Mouse (Mus musculus): ENCODE measurements at regions not wholly inside any gene's neighbourhood (a gene's known extent, or its start where the extent isn't known, plus 50 kb on each side); places are given as distances from the start of the nearest gene placed in this dataset.

GRCm38 (mm10) chr5:82472146-82472545 is 882.8 kb downstream of the Tecrl start:
- no peak for DNase-seq

DNA sequence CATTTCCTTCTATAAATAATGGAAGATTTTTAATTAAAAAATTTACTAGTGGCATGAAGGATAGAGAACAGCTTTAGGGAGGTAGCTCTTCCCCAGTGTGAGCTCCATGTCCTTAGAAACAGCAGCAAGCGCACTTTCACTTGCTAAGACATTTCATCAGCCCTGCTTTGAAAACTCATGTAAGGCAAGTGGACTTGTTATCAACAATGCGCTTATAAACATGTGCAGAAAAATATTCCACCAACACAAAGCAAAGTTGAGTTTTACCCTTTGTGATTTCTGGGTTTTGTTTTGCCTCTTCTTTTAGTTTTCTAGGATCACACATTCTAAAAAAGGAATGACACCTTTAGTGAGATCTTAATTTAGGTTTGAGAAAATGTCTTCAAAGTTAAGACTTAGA is 890.7 kb downstream of the Tecrl start:
- no peak for DNase-seq

- DNase-seq: no peak
Measured at GRCm38 (mm10) chr5:82441288-82441687, 913.7 kb downstream of the Tecrl start.

DNA sequence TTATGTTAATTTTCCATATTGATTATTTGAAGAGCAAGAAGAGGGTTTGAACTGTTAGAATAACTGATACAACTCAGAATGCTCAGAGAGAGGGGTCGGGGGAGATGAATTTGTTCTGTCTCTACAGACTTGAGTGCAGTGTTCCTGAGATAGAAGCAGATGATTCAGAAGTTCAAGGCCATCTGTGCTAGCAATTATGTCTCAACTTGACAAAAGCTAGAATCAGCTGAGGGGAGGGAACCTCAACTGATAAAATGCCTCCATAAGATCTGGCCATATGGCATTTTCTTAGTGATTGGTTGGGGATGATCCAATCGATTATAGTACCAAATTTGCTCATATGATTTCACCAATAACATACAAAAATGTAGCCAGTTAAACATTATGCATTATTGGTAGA is 914.9 kb downstream of the Tecrl start:
- DNase-seq: no peak

DNA sequence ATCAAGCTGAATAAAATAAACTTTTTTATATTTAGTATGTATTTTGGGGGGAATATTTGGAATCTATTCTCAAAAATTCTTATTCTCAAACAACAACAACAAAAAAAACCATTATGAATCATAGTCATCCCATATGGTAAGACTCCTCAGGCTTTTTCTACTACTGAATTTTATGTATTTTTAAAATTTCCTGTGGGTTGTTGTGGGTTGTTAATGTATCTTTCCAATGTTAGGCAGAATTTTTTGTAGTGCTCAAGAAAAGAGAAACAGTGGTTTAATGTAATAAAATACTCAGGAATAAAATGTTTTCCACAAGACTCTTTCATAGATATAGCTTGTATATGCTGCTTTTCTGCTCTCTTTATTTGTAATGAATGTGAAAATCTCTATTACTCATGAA is 934.6 kb downstream of the Tecrl start:
- no peak for DNase-seq

DNA sequence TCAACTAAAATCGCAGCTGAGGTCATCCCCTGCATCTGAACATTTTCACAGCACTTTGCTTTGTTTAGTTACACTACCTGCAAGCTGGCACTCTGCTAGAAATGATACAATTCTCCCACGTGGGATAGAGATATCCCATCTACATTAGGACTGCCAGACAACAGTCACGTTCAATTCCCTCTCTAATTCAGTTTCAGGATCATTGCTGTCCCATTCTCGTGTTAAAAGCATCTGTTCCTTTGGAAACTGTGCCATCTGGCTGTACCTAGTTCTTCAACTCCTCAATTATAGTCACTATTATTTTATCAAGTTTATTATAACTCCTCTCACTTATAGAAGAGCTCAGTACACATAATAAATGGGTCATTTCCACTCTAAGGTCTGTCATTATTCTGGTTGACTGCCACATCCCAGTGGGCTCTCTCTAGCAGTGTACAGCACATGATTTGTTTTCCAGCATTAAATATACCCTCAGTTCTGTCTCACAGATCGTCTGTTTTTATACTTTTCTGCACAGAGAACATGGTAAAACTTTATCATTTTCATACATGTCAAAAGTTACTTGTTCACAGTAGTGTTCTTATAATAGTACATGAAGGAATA is 958.3 kb downstream of the Tecrl start:
- peak; percentile 3 for DNase-seq

DNA sequence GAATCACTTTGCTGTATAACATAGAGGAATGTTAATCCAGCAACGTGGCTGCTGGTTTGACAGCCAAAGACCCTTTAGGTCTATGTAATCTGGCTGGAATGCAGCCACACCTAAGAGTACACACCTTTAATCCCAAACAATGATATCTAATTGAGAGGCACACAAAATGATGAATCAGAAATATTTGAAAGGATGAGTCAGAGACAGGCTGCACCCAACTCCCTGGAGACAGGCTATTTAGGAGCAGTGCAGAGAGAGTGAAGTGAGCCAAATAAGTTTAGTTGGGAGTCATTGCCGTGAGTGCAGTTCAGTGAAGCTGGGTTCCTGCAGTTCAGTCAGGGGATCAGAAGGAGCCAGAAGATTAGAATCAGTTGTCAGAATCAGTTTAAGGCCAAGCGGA is 993.4 kb downstream of the Tecrl start:
- no peak for DNase-seq

GRCm38 (mm10) chr5:82356336-82356735 is 998.7 kb downstream of the Tecrl start:
- peak; percentile 58 for DNase-seq

GRCm38 (mm10) chr5:82351089-82351488 is 1003.9 kb downstream of the Tecrl start:
- no peak for DNase-seq

GRCm38 (mm10) chr5:82346672-82347071 is 1008.3 kb downstream of the Tecrl start:
- DNase-seq: peak; percentile 84

DNA sequence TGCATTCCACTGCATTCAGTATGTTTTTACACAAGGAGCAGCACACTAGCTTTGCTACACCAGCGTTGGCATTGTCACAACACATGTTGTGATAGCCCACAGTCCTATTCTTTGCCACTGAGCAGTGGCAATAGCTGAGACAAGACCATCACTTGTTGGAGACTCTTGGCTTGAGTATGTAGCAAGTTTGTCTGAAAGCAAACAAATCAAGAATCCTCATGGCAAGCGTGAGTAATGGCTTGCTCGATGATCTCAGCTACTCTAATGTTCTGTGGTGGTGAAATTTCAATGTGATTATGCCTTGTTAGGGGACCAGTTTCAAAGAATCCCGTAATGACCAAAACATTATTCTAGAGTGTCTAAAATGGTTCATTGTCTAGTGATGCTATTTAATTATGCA is 1030.6 kb downstream of the Tecrl start:
- DNase-seq: no peak

GRCm38 (mm10) chr5:82319709-82320333 is 1035.2 kb downstream of the Tecrl start:
- no peak for DNase-seq

GRCm38 (mm10) chr5:82312054-82312453 is 1042.9 kb downstream of the Tecrl start:
- DNase-seq: peak; percentile 25

GRCm38 (mm10) chr5:82288069-82288845 is 1066.7 kb downstream of the Tecrl start:
- DNase-seq: no peak

DNA sequence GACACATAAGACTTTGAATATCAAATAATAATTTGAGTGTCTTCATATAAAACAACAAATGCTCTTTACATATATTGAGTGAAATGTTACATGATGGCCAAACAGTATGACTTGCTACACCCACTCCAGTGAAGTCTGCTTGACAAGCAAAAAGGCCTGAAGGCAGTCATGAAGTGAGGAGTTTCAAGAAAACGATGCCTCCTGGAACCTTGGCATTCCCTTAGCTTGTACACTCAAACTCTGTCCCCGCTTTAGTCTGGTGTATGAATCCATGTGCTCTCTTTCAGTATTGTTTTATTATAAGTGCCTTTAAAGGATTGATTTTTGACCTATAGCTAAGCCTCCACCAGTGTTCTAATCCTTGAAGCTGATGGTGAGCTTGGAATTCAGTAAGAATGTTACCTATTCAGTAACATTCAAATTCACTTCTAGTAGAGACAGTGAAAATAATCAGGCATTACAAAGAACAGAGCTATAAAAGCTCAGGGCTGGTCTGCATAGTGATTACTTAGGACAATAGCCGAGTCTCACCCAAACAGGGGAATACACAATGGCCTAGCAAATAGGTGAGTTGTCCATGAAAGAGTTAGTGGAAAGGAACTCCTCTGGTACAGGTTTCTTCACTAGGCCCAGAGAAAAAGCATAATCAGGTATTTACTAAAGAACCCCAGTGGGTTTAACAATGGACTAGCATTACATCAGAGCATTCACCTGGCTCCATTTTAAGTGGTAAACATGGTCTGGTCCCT is 1101.5 kb downstream of the Tecrl start:
- no peak for DNase-seq

DNA sequence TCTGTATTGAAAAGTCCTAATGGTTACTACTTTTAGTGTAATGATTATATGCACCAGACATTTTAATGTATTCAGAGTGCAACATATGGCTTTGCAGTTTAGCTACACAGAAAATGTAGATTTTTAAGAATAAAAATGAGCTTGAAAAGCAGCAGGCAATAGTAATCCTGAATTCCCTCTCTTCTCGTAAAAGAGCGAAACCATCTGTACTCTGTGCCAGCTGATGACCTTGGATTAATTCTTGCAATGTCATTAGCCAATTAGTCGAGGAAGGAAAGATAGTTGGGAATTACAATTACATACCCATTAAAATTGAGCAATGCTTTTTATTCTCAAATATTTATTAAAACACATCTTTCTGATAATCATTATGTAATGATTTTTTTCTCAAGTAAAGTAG is 1128.7 kb downstream of the Tecrl start:
- no peak for DNase-seq

GRCm38 (mm10) chr5:82223622-82224021 is 1131.4 kb downstream of the Tecrl start:
- DNase-seq: peak; percentile 33

- no peak for DNase-seq
Measured at GRCm38 (mm10) chr5:82203606-82204005, 1151.4 kb downstream of the Tecrl start.

All from retina, postnatal 1 day (tissue).